Mouse (Mus musculus): ENCODE results near the gene Golph3.

DNA sequence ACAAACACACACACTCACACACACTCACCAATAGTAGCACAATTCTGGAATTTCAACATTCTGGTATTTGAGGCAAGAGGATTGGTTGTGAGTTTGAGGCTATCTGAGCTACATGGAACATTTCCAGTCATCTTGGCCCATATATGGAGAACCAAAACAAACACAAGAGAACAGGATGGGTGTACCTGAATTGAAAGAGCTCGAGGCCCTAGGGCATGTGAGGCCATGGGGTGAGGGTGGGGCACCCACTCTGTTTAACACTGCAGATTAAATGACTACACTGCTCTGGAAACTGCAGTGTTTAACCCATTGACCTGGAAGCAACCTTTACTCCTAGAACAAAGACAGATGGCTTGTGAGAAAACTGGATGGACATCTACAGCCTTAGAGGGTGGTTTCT lies 8.0 kb upstream of the Golph3 start:
- TF ChIP-seq CTCF (IDR thresholded peaks at IDR 0.05; ENCODE audit: low read depth) (no peak), EP300 (IDR thresholded peaks at IDR 0.05; ENCODE audit: low read depth) (no peak)

Data from liver, embryonic 14.5 days (tissue).